Mouse (Mus musculus) stomach, postnatal 0 days (tissue): ENCODE data around the gene Ap5s1.

ENCODE experiments used
- CTCF ChIP-seq: IDR thresholded peaks from 2 replicates; pipeline ENCODE4 v1.5.1; 2016; ENCODE audit warnings: antibody characterized with exemption, low read depth, mild to moderate bottlenecking, moderate library complexity
- EP300 ChIP-seq: optimal IDR thresholded peaks from 2 replicates; pipeline ENCODE3; 2016; ENCODE audit warnings: antibody characterized with exemption

- no peak for TF ChIP-seq CTCF
- no peak for TF ChIP-seq EP300
Observed at GRCm38 (mm10) chr2:131200710-131201109, 6.2 kb upstream of the Ap5s1 start.
